ENCODE assay signal across 9 mouse cellular contexts in the genomic region with DNA sequence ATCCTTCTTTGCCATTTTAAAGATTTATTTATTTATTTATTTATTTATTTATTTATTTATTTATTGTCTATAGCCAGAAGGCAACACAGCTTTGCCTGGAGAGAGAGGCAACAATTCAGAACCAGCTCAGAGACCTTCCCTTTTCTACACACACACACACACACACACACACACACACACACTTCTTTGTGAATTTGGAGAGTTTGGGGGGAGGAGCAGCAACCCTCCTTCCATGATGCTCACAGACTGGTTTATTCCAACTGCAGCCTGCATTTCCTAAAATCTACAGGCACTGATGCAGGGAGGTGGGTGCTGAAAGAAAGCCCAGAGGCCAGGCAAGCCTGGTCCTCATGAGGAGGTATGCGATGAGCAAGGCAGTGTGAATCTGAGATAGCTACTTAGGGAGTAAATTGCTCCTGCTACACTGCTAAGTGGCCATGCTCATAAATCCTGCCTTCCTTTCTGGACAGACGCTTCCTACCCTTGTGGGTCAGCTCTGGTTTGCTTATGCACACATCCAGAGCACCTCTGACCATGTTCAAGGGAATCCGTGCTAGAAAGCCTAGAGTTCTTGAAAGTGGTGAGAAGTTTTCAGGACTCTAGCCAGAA. TPM values are rescaled to one million over a fixed set of nuclear protein-coding genes. Genes with fewer than 3 reads are reported as not detected.
DNase-seq lines count a peak whose midpoint lies in the region; ATAC-seq and TF ChIP-seq lines count a peak whose summit lies in the region.
"Had no signal": no experiment of that assay in that cellular context is flagged by ENCODE, and none has a peak within 500 bp of the region (broad histone marks: within the 10 kb centered on the region; RNA-seq: fewer than 3 reads in every experiment).

No protein-coding gene starts in this region.

- no peaks in the 10 kb centered on the region for H3K4me1 ChIP-seq in kidney, postnatal 0 days (replicated peaks; ENCODE audit: insufficient read depth, low read length)
- H3K4me1 ChIP-seq in cortical plate, adult 2 months (ENCODE audit: control insufficient read depth, insufficient read depth, low read length), result peaks cover 4% of the 10 kb centered on the region; the same call in 1 of the 2 replicates
- H3K4me1 ChIP-seq in hindbrain, embryonic 11.5 days (replicated peaks; ENCODE audit: control insufficient read depth, insufficient read depth, low read length), result peaks cover 3% of the 10 kb centered on the region; the same call in 1 of the 2 replicates

- peak overlapping the region; percentile 88 for H3K4me3 ChIP-seq in kidney, postnatal 0 days (replicated peaks; ENCODE audit: low read depth, low read length)
- H3K4me3 ChIP-seq in cortical plate, adult 2 months (ENCODE audit: insufficient read depth, low read length), result peak overlapping the region; percentile 86
- H3K4me3 ChIP-seq in hindbrain, embryonic 11.5 days (ENCODE audit: low read depth, low read length), result peak overlapping the region; percentile 71

- no peaks in the 10 kb centered on the region for H3K9me3 ChIP-seq in kidney, postnatal 0 days (replicated peaks; ENCODE audit: low read length)
- H3K9me3 ChIP-seq in hindbrain, embryonic 11.5 days (ENCODE audit: control insufficient read depth, low read length), result no peaks in the 10 kb centered on the region

- no peak for ATAC-seq in kidney, postnatal 0 days (replicated peaks; ENCODE audit: low FRiP score, low read depth)
- no peak for ATAC-seq in hindbrain, embryonic 11.5 days (ENCODE audit: low FRiP score)

- peak overlapping the region; percentile 25; the same call in 1 of the 2 replicates for H3K27ac ChIP-seq in kidney, postnatal 0 days
- no peak overlapping the region for H3K27ac ChIP-seq in cortical plate, adult 2 months (ENCODE audit: insufficient read depth, low read length)
- no peak overlapping the region for H3K27ac ChIP-seq in hindbrain, embryonic 11.5 days (ENCODE audit: low read depth, low read length)

- no peak for TF ChIP-seq POLR2A in cortical plate, adult 2 months (IDR thresholded peaks at IDR 0.05; ENCODE audit: extremely low read depth, insufficient read depth, low read length)

- no peaks in the 10 kb centered on the region for H3K36me3 ChIP-seq in kidney, postnatal 0 days (ENCODE audit: insufficient read depth, low read length)
- no peaks in the 10 kb centered on the region for H3K36me3 ChIP-seq in hindbrain, embryonic 11.5 days (ENCODE audit: control insufficient read depth, insufficient read depth, low read length)
- H3K36me3 ChIP-seq: G1E had no signal

- H3K9ac ChIP-seq in kidney, postnatal 0 days (ENCODE audit: low read depth, low read length), result peak overlapping the region; percentile 35; the same call in 1 of the 2 replicates
- H3K9ac ChIP-seq in hindbrain, embryonic 11.5 days (ENCODE audit: low read depth, low read length), result peak overlapping the region; percentile 37

- WGBS in kidney, postnatal 0 days, result 10% methylated on average over 3 of the region's 3 CpGs
- WGBS in hindbrain, embryonic 11.5 days, result 12% methylated on average over 3 of the region's 3 CpGs

- DNase-seq in kidney, postnatal 0 days (ENCODE audit: low spot score), result peak; percentile 70
- DNase-seq in kidney, adult 9 months, result no peak
- DNase-seq in hindbrain, embryonic 11.5 days (ENCODE audit: low spot score), result peak; percentile 45
- DNase-seq in neural tube, embryonic 10.5 days (ENCODE audit: extremely low spot score, low spot score), result peak; percentile 49
- DNase-seq in urinary bladder, adult 2 months (ENCODE audit: low spot score), result no peak
- no peak for DNase-seq in B cell, adult 2 months
- no peak for DNase-seq in heart, postnatal 4 days

- peak overlapping the region; percentile 92 for H3K4me2 ChIP-seq in kidney, postnatal 0 days (ENCODE audit: low read length)
- H3K4me2 ChIP-seq in hindbrain, embryonic 11.5 days (replicated peaks; ENCODE audit: low read depth, low read length), result peak overlapping the region; percentile 75

- TF ChIP-seq CTCF in kidney, postnatal 0 days (IDR thresholded peaks at IDR 0.05; ENCODE audit: low read depth), result no peak
- no peak for TF ChIP-seq CTCF in cortical plate, adult 2 months (IDR thresholded peaks at IDR 0.05; ENCODE audit: extremely low read depth, insufficient read depth, low read length)

- H3K27me3 ChIP-seq in kidney, postnatal 0 days (ENCODE audit: insufficient read depth, low read length), result no peaks in the 10 kb centered on the region
- peaks cover 14% of the 10 kb centered on the region for H3K27me3 ChIP-seq in hindbrain, embryonic 11.5 days (ENCODE audit: control insufficient read depth, insufficient read depth, low read length)

RNA-seq across cellular contexts. Expression of gene Unc5c, which starts 1.8 kb away (rescaled TPM):
- 13.6 and 15.6 TPM in 2 replicates for polyA plus RNA-seq in kidney, postnatal 0 days (2015; fragmentation: Nextera tagmentation; extraction: Ambion mirVana)
- polyA plus RNA-seq in cortical plate, adult 2 months (2012; rRNA removed), result 9.4 and 9.6 TPM in 2 replicates
- polyA plus RNA-seq in hindbrain, embryonic 11.5 days (2014; fragmentation: Nextera tagmentation; extraction: Ambion mirVana), result 15.5 and 19.5 TPM in 2 replicates
- polyA plus RNA-seq in urinary bladder, adult 2 months (2012; rRNA removed), result 3.6 and 5.0 TPM in 2 replicates
- 1 to 10 TPM in 1 of 2 experiments, under 1 TPM in 1; 0.86 to 1.1 TPM for total RNA-seq in heart, postnatal 4 days (2021)
- polyA plus RNA-seq: G1E had no signal

Comparison
In these comparisons a context has a peak if more than half of its experiments do, and no peak if none do; other contexts are left out.
1. DNase-seq: peak in kidney, postnatal 0 days (single experiment), hindbrain, embryonic 11.5 days (single experiment) and neural tube, embryonic 10.5 days (single experiment); none in kidney, adult 9 months (single experiment), urinary bladder, adult 2 months (single experiment), B cell, adult 2 months (0 of 2) and heart, postnatal 4 days (single experiment).
2. Peak in every context shown above with its lines, with median percentiles within 50 percentile points of each other: H3K4me3 ChIP-seq.